Mouse (Mus musculus) gastrocnemius, postnatal 10 days (tissue): ENCODE data around the gene Col23a1. TPM values are rescaled to one million over a fixed set of nuclear protein-coding genes. Genes with fewer than 3 reads are reported as not detected.
"Not testable (repeated sequence)": the region's sequence is repeated elsewhere in the genome, so short reads cannot be mapped to it uniquely, and the experiment has no call there.

Experiments
- DNase-seq: peaks from one replicate; pipeline ENCODE4 v3.0.0; 2021; ENCODE audit warnings: mixed read lengths
- total RNA-seq, 2 experiments: library from RNA; stranded (reverse); gene quantifications; 2 replicates each; pipeline ENCODE4 v1.2.3; 2021

Col23a1 gene
- total RNA-seq, 2 experiments from 2014 or later: 12.0 to 15.2 TPM

DNA sequence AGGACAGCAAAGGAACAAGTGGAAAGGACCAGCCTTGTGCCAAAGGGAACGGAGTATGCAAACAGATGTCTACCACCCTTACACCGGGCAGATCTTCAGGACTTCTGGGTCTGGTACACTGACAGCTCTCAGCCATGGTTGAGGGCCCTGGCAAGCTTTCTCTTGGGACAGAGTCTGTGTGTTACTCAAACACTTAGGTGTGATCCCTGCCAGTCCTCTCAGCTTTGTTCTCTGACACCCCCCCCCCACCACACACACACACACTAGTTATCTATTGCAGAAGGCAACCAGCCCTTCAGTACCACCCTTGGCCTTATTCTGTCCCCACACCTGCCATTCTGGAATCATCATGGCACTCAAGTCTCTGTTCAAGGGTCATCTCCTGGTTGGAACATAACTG, 332.1 kb downstream of the Col23a1 start:
- no peak for DNase-seq

DNA sequence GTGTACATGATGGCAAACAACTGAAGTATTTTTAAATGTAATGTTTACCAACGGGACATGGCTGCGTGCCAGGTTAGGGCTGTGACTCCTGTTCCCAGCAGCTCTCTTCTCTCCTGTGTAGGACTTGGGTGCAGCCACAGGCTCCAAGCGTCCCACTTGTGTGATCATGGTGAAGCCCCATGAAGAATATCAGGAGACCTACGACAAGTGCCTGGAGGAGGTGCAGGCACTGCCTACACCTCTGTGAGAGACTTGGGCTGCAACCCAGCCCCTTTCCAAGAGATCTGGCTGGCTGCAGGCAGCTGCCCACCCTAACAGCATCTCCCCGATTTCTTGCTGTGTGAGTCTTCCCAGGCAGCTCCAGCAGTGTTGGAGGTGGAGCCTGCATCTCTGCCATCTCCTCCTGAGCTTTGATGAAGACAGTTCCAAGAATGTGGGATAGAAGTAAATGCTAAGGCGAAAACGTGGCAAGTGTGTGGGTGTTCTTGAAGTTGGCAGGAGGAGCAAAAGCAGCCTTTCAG, 333.3 kb downstream of the Col23a1 start:
- DNase-seq: no peak

DNA sequence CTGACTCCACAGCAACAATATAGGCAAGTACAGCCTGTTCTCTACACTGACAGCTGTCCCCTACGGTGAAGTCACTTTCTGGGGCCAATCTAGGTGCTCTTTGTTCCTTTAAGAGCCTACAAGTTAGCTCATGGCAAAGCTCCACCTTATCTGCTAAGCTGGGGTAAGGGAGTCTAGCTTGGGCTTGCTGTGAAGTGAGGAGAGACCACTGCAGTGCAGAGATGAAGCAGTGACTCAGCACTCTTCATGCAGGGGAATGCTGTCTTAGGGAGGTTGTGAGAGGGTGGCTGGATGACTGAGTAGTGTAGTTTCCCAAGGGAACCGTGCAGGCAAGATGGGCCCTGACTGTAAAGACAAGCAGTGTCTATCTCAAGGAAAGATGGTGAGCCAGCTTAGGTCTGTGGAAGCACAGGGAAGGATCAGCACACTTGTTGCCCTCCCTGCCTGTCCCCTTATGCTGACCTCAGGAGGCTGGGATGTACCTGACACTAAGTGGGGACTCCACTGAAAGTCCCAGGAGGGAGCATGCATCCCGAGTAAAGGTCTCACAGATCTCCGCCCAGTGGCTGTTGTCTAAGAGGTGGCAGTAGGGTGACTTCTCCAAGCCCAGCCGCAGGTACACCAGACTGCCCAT, 335.6 kb downstream of the Col23a1 start:
- DNase-seq: no peak

DNA sequence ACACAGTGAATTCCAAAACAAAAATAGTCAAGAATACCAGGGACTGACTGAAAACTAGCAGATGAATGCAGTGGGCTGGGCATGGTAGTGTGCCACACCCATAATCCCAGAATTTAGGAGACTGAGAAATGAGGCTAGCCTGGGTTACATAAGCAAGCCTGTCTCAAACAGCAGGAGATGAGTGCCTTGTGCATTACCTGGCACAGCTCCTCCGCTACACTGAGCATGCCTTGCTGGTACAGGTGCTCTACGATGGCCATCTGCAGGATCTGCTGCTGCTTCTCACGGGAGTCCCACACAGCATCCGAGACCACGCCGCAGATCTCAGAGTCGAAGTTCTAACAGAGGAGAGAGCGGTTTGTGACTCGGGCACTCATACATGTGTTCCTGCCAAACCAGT, 337.7 kb downstream of the Col23a1 start:
- DNase-seq: no peak

DNA sequence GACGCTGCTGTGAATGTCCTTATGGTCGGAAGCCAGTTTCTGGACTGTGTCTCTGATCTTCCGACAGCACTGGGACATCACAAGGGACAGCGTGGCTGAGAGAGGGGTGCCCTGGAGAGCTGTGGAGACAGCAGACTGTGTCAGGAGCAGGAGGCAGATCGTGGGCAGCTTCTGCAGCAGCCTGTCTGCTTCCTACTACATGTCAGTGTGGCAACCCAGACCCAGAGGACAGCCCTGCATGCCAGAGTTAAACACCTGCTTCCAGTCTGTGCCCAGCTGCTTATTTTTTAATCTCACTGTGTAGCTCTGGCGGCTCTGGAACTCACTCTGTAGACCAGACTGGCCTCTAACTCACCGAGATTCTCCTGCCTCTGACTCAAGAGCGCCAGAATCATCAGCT, 338.2 kb downstream of the Col23a1 start:
- DNase-seq: no peak

DNA sequence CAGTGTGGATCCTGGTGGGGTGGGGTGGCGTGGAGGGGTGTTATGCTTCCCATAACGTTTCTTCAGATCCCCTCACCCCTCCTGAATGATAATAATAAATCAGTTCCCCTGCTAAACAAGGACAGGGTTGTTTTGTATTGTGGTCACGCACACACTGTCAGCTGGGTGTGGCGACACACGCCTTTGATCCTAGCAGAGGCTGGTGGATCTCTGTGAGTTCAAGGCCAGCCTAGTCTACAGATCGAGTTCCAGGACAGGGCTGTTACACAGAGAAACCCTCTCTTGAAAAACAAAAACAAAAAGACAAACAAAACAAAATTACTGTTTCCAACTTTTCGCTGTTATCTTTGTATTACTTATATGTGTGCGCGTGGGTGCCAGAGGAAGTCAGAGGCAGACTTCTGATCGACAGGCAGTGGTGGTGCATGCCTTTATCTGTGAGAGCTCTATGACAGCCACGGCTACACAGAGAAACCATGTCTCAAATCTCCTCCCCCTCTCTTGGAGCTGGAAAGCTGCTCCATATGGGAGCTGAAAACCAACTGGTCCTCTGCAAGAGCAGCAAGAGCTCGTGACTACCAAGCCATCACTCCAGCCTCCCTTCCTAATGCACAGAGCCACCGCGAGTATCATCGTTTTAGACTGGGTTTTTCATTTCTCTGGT, 340.1 kb downstream of the Col23a1 start:
- no peak for DNase-seq

DNA sequence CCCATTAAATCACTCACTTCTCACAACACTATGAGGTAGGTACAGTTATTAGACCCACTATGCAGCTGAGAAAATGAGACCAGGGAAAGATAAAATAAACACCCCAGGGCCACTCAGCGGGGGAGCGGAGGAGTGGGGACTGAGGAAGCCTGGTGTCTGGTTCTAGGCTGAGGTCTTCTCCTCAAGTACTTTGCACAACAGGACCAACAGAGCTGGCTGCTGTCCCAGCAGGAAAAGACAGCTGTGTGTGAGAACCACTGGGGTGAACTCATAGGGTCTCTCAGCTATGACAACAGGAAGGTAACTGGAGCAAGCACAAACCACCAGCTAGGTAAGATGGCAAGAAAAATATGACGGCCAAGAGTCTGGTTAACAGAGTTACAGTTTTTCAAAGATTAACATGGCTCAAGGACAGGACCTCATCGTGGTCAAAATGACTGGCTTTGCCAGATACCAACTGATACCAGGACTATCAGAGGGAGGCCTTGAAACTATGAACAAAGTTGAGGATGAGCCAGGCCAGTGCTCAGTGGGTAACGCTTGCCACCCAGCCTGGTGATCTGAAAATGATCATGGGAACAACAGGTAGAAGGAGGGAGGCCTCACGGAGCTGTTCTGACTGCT, 342.5 kb downstream of the Col23a1 start:
- DNase-seq: no peak

DNA sequence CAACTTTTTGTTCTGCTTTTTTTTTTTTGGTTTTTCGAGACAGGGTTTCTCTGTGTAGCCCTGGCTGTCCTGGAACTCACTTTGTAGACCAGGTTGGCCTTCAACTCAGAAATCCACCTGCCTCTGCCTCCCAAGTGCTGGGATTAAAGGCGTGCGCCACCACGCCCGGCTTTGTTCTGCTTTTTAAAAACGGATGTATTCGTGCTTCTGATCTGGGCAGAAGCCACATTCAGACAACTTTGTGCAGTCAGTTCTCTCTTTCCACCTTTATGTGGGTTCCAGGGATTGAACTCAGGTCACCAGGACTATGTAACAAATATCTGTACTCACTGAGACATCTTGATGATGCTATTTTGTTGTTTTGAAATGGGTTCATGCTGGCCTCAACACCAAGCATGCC, 343.5 kb downstream of the Col23a1 start:
- not testable (repeated sequence) for DNase-seq

Other genes with a start within 250 kb of the Col23a1 start
- not detected for gene Olfr1375, start 241.8 kb upstream of the Col23a1 start, total RNA-seq
- 1 to 10 TPM; 2.1 to 3.1 TPM for gene Zfp354a, start 230.7 kb upstream of the Col23a1 start, total RNA-seq
- not detected for gene Gm12569, start 69.4 kb upstream of the Col23a1 start, total RNA-seq
- gene Clk4, start 28.2 kb upstream of the Col23a1 start, total RNA-seq: 10 to 100 TPM; 35.2 to 58.9 TPM
- not detected for gene BC049762, start 26.9 kb upstream of the Col23a1 start, total RNA-seq